Comparison of ENCODE assay signal across 6 mouse cellular contexts in the genomic region with DNA sequence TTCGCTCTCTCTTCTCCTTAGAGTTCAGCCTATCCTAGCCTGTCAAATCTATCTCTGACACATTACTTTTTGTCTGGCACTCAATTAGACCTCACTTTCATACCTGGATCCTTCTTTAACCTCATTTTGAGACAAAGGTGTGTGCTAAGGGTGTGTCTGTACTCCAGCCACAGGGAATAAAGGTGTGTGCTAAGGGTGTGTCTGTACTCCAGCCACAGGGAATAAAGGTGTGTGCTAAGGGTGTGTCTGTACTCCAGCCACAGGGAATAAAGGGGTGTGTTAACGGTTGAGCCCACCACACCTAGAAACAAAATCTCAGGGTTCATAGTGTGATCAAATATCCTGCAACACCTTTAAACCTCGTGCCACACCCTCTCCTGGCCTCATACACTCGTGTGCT. TPM values are rescaled to one million over a fixed set of nuclear protein-coding genes. Genes with fewer than 3 reads are reported as not detected.
DNase-seq lines count a peak whose midpoint lies in the region; ATAC-seq lines count a peak whose summit lies in the region.
"Not testable (repeated sequence)": the region's sequence is repeated elsewhere in the genome, so short reads cannot be mapped to it uniquely, and the experiment has no call there.

No protein-coding gene starts in this region.

- WGBS in intestine, embryonic 14.5 days: 76% methylated on average over 4 of the region's 4 CpGs
- WGBS in intestine, embryonic 16.5 days: 70% methylated on average over 4 of the region's 4 CpGs
- 65% methylated on average over 4 of the region's 4 CpGs for WGBS in lung, embryonic 16.5 days
- 94% methylated on average over 4 of the region's 4 CpGs for WGBS in neural tube, embryonic 15.5 days
- 78% methylated on average over 4 of the region's 4 CpGs for WGBS in stomach, embryonic 14.5 days
- 62% methylated on average over 4 of the region's 4 CpGs for WGBS in stomach, embryonic 16.5 days

- H3K27ac ChIP-seq in intestine, embryonic 14.5 days (ENCODE audit: low read depth); neural tube, embryonic 15.5 days (replicated peaks); stomach, embryonic 14.5 days (ENCODE audit: low read length); stomach, embryonic 16.5 days (ENCODE audit: low read length): not testable (repeated sequence)
- H3K27ac ChIP-seq in intestine, embryonic 16.5 days (ENCODE audit: low read length): peak overlapping the region; percentile 65; the same call in 1 of the 2 replicates
- peak overlapping the region; percentile 7; the same call in 1 of the 2 replicates for H3K27ac ChIP-seq in lung, embryonic 16.5 days (ENCODE audit: low read length)

- not testable (repeated sequence) for H3K27me3 ChIP-seq in intestine, embryonic 14.5 days (replicated peaks; ENCODE audit: control insufficient read depth, insufficient read depth, low read length); intestine, embryonic 16.5 days (replicated peaks; ENCODE audit: control insufficient read depth, insufficient read depth, low read length); lung, embryonic 16.5 days (ENCODE audit: control insufficient read depth, insufficient read depth, low read depth, low read length); neural tube, embryonic 15.5 days (replicated peaks); stomach, embryonic 14.5 days (ENCODE audit: control insufficient read depth, insufficient read depth, low read length); stomach, embryonic 16.5 days (ENCODE audit: control insufficient read depth, insufficient read depth, low read length)

- ATAC-seq in intestine, embryonic 14.5 days (replicated peaks; ENCODE audit: low FRiP score, low TSS enrichment, low read depth): peak; percentile 57; the same call in 1 of the 2 replicates
- ATAC-seq in intestine, embryonic 16.5 days: peak; percentile 57
- ATAC-seq in lung, embryonic 16.5 days (ENCODE audit: low read depth): peak; percentile 67; the same call in 1 of the 2 replicates
- 0 out of 2 replicates have a peak, but pooled peaks have one; percentile 21 for ATAC-seq in neural tube, embryonic 15.5 days (ENCODE audit: low FRiP score)
- ATAC-seq in stomach, embryonic 14.5 days (ENCODE audit: insufficient number of reproducible peaks, insufficient read depth, low FRiP score, low read depth): peak; percentile 74
- ATAC-seq in stomach, embryonic 16.5 days (ENCODE audit: insufficient read depth, low FRiP score): peak; percentile 77; the same call in 1 of the 2 replicates

- not testable (repeated sequence) for H3K36me3 ChIP-seq in intestine, embryonic 14.5 days (ENCODE audit: control insufficient read depth, insufficient read depth, low read length); intestine, embryonic 16.5 days (ENCODE audit: control insufficient read depth, insufficient read depth, low read length); lung, embryonic 16.5 days (ENCODE audit: control insufficient read depth, insufficient read depth, low read length); neural tube, embryonic 15.5 days; stomach, embryonic 14.5 days (ENCODE audit: control insufficient read depth, insufficient read depth, low read length); stomach, embryonic 16.5 days (ENCODE audit: control insufficient read depth, insufficient read depth, low read length)

- H3K4me3 ChIP-seq in intestine, embryonic 14.5 days (ENCODE audit: low read depth, low read length); intestine, embryonic 16.5 days (ENCODE audit: low read length); lung, embryonic 16.5 days (ENCODE audit: low read length); neural tube, embryonic 15.5 days (replicated peaks); stomach, embryonic 14.5 days (ENCODE audit: low read depth, low read length); stomach, embryonic 16.5 days (replicated peaks; ENCODE audit: low read length): not testable (repeated sequence)

- not testable (repeated sequence) for H3K9ac ChIP-seq in intestine, embryonic 14.5 days (ENCODE audit: low read length); intestine, embryonic 16.5 days (ENCODE audit: low read depth, low read length); lung, embryonic 16.5 days (ENCODE audit: low read length); neural tube, embryonic 15.5 days (replicated peaks); stomach, embryonic 14.5 days (replicated peaks; ENCODE audit: low read depth, low read length); stomach, embryonic 16.5 days (ENCODE audit: low read length)

- H3K4me1 ChIP-seq in intestine, embryonic 14.5 days (replicated peaks; ENCODE audit: control insufficient read depth, insufficient read depth, low read length); lung, embryonic 16.5 days (replicated peaks; ENCODE audit: control insufficient read depth, insufficient read depth, low read length); neural tube, embryonic 15.5 days; stomach, embryonic 14.5 days (ENCODE audit: control insufficient read depth, insufficient read depth, low read length); stomach, embryonic 16.5 days (ENCODE audit: control insufficient read depth, insufficient read depth, low read length): not testable (repeated sequence)
- peaks cover 16% of the 10 kb centered on the region for H3K4me1 ChIP-seq in intestine, embryonic 16.5 days (ENCODE audit: control insufficient read depth, insufficient read depth, low read length)

- not testable (repeated sequence) for DNase-seq in intestine, embryonic 14.5 days (ENCODE audit: low spot score)

- H3K9me3 ChIP-seq in intestine, embryonic 14.5 days (ENCODE audit: control insufficient read depth, low read length); intestine, embryonic 16.5 days (ENCODE audit: control insufficient read depth, low read length); lung, embryonic 16.5 days (ENCODE audit: control insufficient read depth, low read length); neural tube, embryonic 15.5 days (replicated peaks); stomach, embryonic 14.5 days (ENCODE audit: control insufficient read depth, low read depth, low read length); stomach, embryonic 16.5 days (replicated peaks; ENCODE audit: control insufficient read depth, low read length): not testable (repeated sequence)

- not testable (repeated sequence) for H3K4me2 ChIP-seq in intestine, embryonic 14.5 days (ENCODE audit: low read length); intestine, embryonic 16.5 days (ENCODE audit: low read depth, low read length); lung, embryonic 16.5 days (ENCODE audit: low read depth, low read length); neural tube, embryonic 15.5 days; stomach, embryonic 14.5 days (replicated peaks; ENCODE audit: low read depth, low read length); stomach, embryonic 16.5 days (ENCODE audit: low read depth, low read length)

RNA-seq across cellular contexts. Expression of gene Mgat4a, which starts 16.7 kb away (rescaled TPM):
- 29.6 and 34.6 TPM in 2 replicates for polyA plus RNA-seq in intestine, embryonic 14.5 days (2014; fragmentation: Nextera tagmentation; extraction: Ambion mirVana)
- polyA plus RNA-seq in intestine, embryonic 16.5 days (2015; fragmentation: Nextera tagmentation; extraction: Ambion mirVana): 48.7 and 50.1 TPM in 2 replicates
- polyA plus RNA-seq in lung, embryonic 16.5 days (2015; fragmentation: Nextera tagmentation; extraction: Ambion mirVana): 6.5 and 7.1 TPM in 2 replicates
- polyA plus RNA-seq in neural tube, embryonic 15.5 days (2015; fragmentation: Nextera tagmentation; extraction: Ambion mirVana): 10.6 and 12.9 TPM in 2 replicates
- polyA plus RNA-seq in stomach, embryonic 14.5 days (2014; fragmentation: Nextera tagmentation; extraction: Ambion mirVana): 16.4 and 18.6 TPM in 2 replicates
- polyA plus RNA-seq in stomach, embryonic 16.5 days (2015; fragmentation: Nextera tagmentation; extraction: Ambion mirVana): 20.3 and 27.1 TPM in 2 replicates

Comparison
In these comparisons a context has a peak if more than half of its experiments do, and no peak if none do; other contexts are left out.
1. ATAC-seq: peak in every context shown above with its lines; median percentile 77 in stomach, embryonic 16.5 days; 74 in stomach, embryonic 14.5 days; 67 in lung, embryonic 16.5 days; 57 in intestine, embryonic 14.5 days; 57 in intestine, embryonic 16.5 days; 21 in neural tube, embryonic 15.5 days.